Mouse (Mus musculus): ENCODE results near the gene Aamp.

The Aamp gene

DNA sequence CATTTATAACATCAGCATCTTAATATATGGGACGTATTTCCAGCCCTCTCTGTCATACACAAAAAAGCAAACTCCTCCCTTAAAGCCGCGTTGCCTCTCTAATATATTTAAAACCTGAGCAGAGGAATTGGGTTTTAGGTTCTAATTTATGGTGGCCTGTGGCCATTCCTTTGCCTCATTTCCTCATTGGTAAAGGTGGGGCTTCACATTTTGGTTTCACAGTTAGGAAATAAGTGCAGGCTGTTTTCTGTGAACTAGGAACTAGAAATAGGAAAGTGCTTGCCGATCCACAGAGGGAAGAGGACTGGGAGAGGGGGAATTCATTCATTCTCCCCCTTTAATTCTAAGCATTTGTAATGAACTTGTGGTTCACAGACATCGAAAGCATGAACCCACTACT is 46.9 kb downstream of the Aamp start:
- no peak for DNase-seq (ENCODE audit: low spot score in 2 of 2)

DNA sequence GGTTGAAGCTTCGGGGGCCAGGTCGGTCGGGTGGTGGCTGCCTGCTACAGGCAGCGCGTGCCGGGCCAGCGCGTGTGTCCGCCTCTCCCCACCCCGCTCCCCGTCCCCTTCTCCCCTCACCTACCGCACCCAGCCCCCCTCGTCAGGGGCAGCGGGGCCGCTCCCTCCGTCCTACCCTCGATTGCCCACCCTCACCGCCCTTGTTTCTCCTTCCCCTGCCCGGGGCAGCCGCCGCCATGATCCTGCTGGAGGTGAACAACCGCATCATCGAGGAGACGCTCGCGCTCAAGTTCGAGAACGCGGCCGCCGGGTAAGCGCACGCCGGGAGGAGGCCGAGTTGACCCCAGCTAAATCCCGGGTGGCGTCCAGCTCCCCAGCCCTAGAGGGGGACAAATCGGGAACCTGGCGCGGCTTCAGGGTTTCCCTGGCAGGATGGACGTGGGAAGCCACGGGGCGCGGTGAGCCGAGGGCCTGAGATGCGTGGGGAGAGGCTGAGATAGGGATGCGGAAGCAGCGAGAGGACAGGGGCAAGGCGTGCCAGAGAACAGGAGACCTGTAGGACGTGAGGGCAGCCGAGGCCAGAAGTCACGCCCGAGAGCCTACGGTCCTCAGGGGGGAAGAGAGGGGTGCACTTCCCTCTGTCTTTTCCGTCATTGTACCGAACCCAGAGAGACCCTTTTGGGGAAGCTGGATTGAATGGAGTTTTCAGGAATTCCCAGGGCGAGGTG is 47.8 kb downstream of the Aamp start:
- DNase-seq (ENCODE audit: low spot score in 2 of 2): peak; percentile 65 to 83

DNA sequence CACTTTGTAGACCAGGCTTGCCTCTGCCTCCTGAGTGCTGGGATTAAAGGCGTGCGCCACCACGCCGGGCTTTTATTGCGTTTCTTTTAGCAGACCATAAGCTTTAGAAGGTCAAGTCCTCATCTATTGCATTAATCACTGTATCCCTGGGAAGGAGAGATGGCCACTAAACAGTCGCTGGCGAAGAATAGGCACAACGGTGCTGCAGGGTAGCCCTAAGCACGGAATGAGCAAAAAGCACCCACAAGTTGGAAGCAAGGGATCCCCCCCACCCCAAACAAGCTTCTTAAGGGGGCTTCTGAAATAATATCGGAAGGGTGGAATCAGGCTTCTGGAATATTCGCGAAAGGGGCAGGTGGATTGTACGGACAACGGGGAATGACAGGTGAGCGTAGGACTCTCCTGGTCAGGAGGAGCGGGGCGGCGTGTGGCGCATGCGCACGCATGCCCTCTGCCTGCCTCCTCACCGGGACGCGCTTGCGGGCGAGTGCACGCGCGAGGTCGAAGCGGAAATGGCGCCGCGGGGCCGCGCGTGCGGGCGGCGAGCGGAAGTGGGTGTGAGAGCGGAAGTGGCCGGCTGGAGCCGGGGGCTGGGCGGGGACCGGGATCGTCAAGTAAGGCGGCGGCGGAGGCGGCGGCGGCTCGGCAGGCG is 48.5 kb downstream of the Aamp start, which contains the start of gene Arpc2:
Gene Arpc2 (plus strand): TSS at position 147 of the 652 bp plus-strand sequence.
- DNase-seq (ENCODE audit: low spot score in 2 of 2): peak; percentile 96 to 98

DNA sequence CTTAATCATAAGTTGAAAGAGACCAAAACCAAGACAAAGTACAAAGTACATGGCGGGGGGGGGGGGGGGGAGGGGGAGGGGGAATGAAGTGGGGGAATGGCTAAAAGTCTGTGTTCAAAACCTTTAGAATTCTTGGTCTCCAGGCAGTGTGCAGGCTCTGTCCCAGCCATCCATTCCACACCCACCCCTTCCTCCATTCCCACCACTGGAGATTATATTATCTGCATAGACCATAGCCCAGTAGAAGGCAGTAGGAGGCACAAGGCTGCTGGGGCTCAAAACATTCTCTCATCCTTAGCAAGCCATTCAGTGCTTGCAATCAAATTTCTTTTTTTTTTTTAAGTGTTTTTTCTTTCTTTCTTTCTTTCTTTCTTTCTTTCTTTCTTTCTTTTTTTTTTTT is 53.5 kb downstream of the Aamp start:
- DNase-seq (ENCODE audit: low spot score in 2 of 2): no peak

DNA sequence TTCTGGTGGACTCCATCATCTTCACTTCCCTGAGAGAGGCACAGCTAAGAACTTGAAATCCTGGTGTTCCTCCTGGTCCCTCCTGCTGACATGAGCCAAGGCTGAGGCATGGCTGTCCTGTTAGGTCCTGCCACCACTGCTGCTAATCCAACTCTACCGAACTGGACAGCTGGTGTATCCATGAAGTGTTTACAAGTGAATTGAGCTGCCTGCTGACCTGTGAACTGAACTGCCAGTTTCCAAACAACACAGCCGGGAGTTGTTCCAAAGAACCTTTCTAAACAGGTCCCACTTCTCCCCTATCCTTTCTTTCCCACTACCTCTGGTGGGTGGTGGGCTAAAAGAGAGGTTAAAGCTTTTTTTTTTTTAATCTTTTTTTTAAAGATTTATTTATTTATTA is 54.6 kb downstream of the Aamp start:
- DNase-seq (ENCODE audit: low spot score in 2 of 2): no peak
